Mouse (Mus musculus) CH12.LX (cell line): ENCODE results near the gene Cnot4. TPM values are rescaled to one million over a fixed set of nuclear protein-coding genes. Genes with fewer than 3 reads are reported as not detected.

ENCODE experiments used
- DNase-seq: peaks from one replicate; pipeline ENCODE4 v3.0.0-alpha.2; 2013; ENCODE audit errors: extremely low read depth
- H3K27ac ChIP-seq: 2 replicates; pipeline ENCODE4 v1.5.1; 2012; ENCODE audit warnings: low read depth, mild to moderate bottlenecking, control low read depth, moderate library complexity; ENCODE audit not compliant: insufficient read depth
- H3K27me3 ChIP-seq: replicated peaks from 2 replicates; pipeline ENCODE3; 2012; ENCODE audit warnings: inconsistent platforms
- H3K36me3 ChIP-seq, 2 experiments: replicated peaks in 1 of 2; 2 replicates each; pipeline versions ENCODE3 to v1.6.1; 2012; ENCODE audit warnings: inconsistent platforms in 1 of 2, low read length in 1 of 2, mild to moderate bottlenecking in 1 of 2, mixed read lengths in 1 of 2, moderate library complexity in 1 of 2; ENCODE audit not compliant: control insufficient read depth in 1 of 2, insufficient read depth in 1 of 2
- H3K4me1 ChIP-seq, 2 experiments: 2 replicates each; pipeline ENCODE4 v1.6.1; 2012; ENCODE audit warnings: inconsistent platforms in 1 of 2, moderate library complexity in 1 of 2; ENCODE audit not compliant: insufficient read depth in 2 of 2, control insufficient read depth in 1 of 2
- H3K4me2 ChIP-seq: 2 replicates; pipeline ENCODE4 v1.6.1; 2012; ENCODE audit warnings: low read depth, mild to moderate bottlenecking, control low read depth; ENCODE audit not compliant: poor library complexity, insufficient read depth, severe bottlenecking
- H3K4me3 ChIP-seq, 3 experiments: fragments of 150-350 bp in 1 of 3; sonication (generic) in 1 of 3; replicated peaks in 1 of 3; 2 replicates each; pipeline versions ENCODE3 to v1.5.1; 2011 to 2012; ENCODE audit warnings: low read depth in 2 of 3, low read length in 2 of 3, mild to moderate bottlenecking in 2 of 3, moderate library complexity in 2 of 3, control low read depth in 1 of 3, improper control_type of control experiment in 1 of 3, inconsistent platforms in 1 of 3, mixed read lengths in 1 of 3; ENCODE audit not compliant: poor library complexity in 1 of 3
- H3K79me2 ChIP-seq: replicated peaks from 2 replicates; pipeline ENCODE4 v1.6.1; 2012; ENCODE audit warnings: mild to moderate bottlenecking, moderate library complexity; ENCODE audit not compliant: control insufficient read depth, poor library complexity, insufficient read depth, severe bottlenecking; ENCODE audit errors: extremely low read depth
- H3K9ac ChIP-seq: 2 replicates; pipeline ENCODE4 v1.6.1; 2012; ENCODE audit warnings: low read depth, mild to moderate bottlenecking, control low read depth, moderate library complexity; ENCODE audit not compliant: insufficient read depth
- H3K9me3 ChIP-seq: replicated peaks from 2 replicates; pipeline ENCODE3; 2012; ENCODE audit warnings: low read length, inconsistent platforms, mixed read lengths
- BHLHE40 ChIP-seq: IDR thresholded peaks from 2 replicates; pipeline ENCODE4 v1.6.1; 2011; ENCODE audit warnings: mild to moderate bottlenecking, low read depth, low read length, improper control_type of control experiment
- CHD1 ChIP-seq: IDR thresholded peaks from 2 replicates; pipeline ENCODE4 v1.6.1; 2012; ENCODE audit warnings: low read depth, low read length, improper control_type of control experiment, inconsistent platforms
- CHD2 ChIP-seq: IDR thresholded peaks from 2 replicates; pipeline ENCODE4 v1.6.1; 2011; ENCODE audit warnings: low read length, improper control_type of control experiment
- CTCF ChIP-seq, 2 experiments: IDR thresholded peaks in 1 of 2; conservative IDR thresholded peaks in 1 of 2; 2 replicates each; pipeline ENCODE4 v1.5.1; 2011 to 2012; ENCODE audit warnings: low read depth in 2 of 2, low read length in 2 of 2, improper control_type of control experiment in 1 of 2, inconsistent platforms in 1 of 2, mild to moderate bottlenecking in 1 of 2, moderate library complexity in 1 of 2
- E2F4 ChIP-seq: IDR thresholded peaks from 2 replicates; pipeline ENCODE4 v1.6.1; 2011; ENCODE audit warnings: low read depth, low read length, improper control_type of control experiment; ENCODE audit not compliant: insufficient replicate concordance
- ELF1 ChIP-seq: IDR thresholded peaks from 2 replicates; pipeline ENCODE4 v1.6.1; 2014; ENCODE audit warnings: low read depth, mild to moderate bottlenecking, inconsistent platforms, low read length, improper control_type of control experiment
- EP300 ChIP-seq: IDR thresholded peaks from 2 replicates; pipeline ENCODE4 v1.6.1; 2011; ENCODE audit warnings: low read length, improper control_type of control experiment
- ETS1 ChIP-seq: conservative IDR thresholded peaks from 2 replicates; pipeline ENCODE4 v1.6.1; 2012; ENCODE audit warnings: low read depth, mild to moderate bottlenecking, inconsistent platforms, low read length, improper control_type of control experiment, moderate library complexity
- GABPA ChIP-seq: IDR thresholded peaks from 2 replicates; pipeline ENCODE4 v1.6.1; 2012; ENCODE audit warnings: low read depth, low read length, improper control_type of control experiment, inconsistent platforms; ENCODE audit not compliant: insufficient replicate concordance
- HCFC1 ChIP-seq: IDR thresholded peaks from 2 replicates; pipeline ENCODE4 v1.6.1; 2012; ENCODE audit warnings: low read depth, mild to moderate bottlenecking, inconsistent platforms, low read length, improper control_type of control experiment
- IRF4 ChIP-seq: IDR thresholded peaks from 2 replicates; pipeline ENCODE4 v1.6.1; 2014; ENCODE audit warnings: low read depth, mild to moderate bottlenecking, inconsistent platforms, low read length, improper control_type of control experiment
- JUN ChIP-seq: IDR thresholded peaks from 2 replicates; pipeline ENCODE4 v1.6.1; 2011; ENCODE audit warnings: low read depth, mild to moderate bottlenecking, low read length, improper control_type of control experiment, moderate library complexity; ENCODE audit not compliant: insufficient read depth
- JUND ChIP-seq: conservative IDR thresholded peaks from 2 replicates; pipeline ENCODE4 v1.6.1; 2011; ENCODE audit warnings: low read depth, low read length, improper control_type of control experiment
- KAT2A ChIP-seq: IDR thresholded peaks from 2 replicates; pipeline ENCODE4 v1.6.1; 2012; ENCODE audit warnings: low read length, improper control_type of control experiment, inconsistent platforms; ENCODE audit not compliant: insufficient replicate concordance
- MAFK ChIP-seq: IDR thresholded peaks from 2 replicates; pipeline ENCODE4 v1.6.1; 2011; ENCODE audit warnings: low read length, improper control_type of control experiment; ENCODE audit not compliant: insufficient replicate concordance
- MAX ChIP-seq: IDR thresholded peaks from 2 replicates; pipeline ENCODE4 v1.6.1; 2011; ENCODE audit warnings: low read length, improper control_type of control experiment
- MAZ ChIP-seq: IDR thresholded peaks from 2 replicates; pipeline ENCODE4 v1.6.1; 2012; ENCODE audit warnings: low read depth, mild to moderate bottlenecking, inconsistent platforms, low read length, improper control_type of control experiment, moderate library complexity
- MEF2A ChIP-seq: IDR thresholded peaks from 2 replicates; pipeline ENCODE4 v1.6.1; 2014; ENCODE audit warnings: low read depth, mild to moderate bottlenecking, inconsistent platforms, low read length, improper control_type of control experiment, borderline replicate concordance
- MXI1 ChIP-seq: IDR thresholded peaks from 2 replicates; pipeline ENCODE4 v1.6.1; 2011; ENCODE audit warnings: mild to moderate bottlenecking, low read depth, low read length, improper control_type of control experiment
- MYC ChIP-seq: IDR thresholded peaks from 2 replicates; pipeline ENCODE4 v1.6.1; 2011; ENCODE audit warnings: low read depth, mild to moderate bottlenecking, improper control_type of control experiment, low read length
- NELFE ChIP-seq: IDR thresholded peaks from 2 replicates; pipeline ENCODE4 v1.6.1; 2011; ENCODE audit warnings: low read depth, low read length, improper control_type of control experiment
- NRF1 ChIP-seq: IDR thresholded peaks from 2 replicates; pipeline ENCODE4 v1.6.1; 2014; ENCODE audit warnings: low read depth, mild to moderate bottlenecking, inconsistent platforms, low read length, improper control_type of control experiment, moderate library complexity
- PAX5 ChIP-seq: IDR thresholded peaks from 2 replicates; pipeline ENCODE4 v1.6.1; 2012; ENCODE audit warnings: low read length, inconsistent platforms, mixed read lengths
- POLR2A ChIP-seq: IDR thresholded peaks from 2 replicates; pipeline ENCODE4 v1.6.1; 2011; ENCODE audit warnings: low read depth, mild to moderate bottlenecking, improper control_type of control experiment, low read length
- POLR2AphosphoS2 ChIP-seq: IDR thresholded peaks from 2 replicates; pipeline ENCODE4 v1.6.1; 2011; ENCODE audit warnings: low read depth, low read length, improper control_type of control experiment
- RAD21 ChIP-seq: IDR thresholded peaks from 2 replicates; pipeline ENCODE4 v1.6.1; 2011; ENCODE audit warnings: low read depth, mild to moderate bottlenecking, low read length, improper control_type of control experiment, moderate library complexity
- RCOR1 ChIP-seq: conservative IDR thresholded peaks from 2 replicates; pipeline ENCODE4 v1.6.1; 2012; ENCODE audit warnings: low read depth, mild to moderate bottlenecking, inconsistent platforms, low read length, improper control_type of control experiment
- SIN3A ChIP-seq: IDR thresholded peaks from 2 replicates; pipeline ENCODE4 v1.6.1; 2012; ENCODE audit warnings: low read length, improper control_type of control experiment, inconsistent platforms
- SMC3 ChIP-seq: IDR thresholded peaks from 2 replicates; pipeline ENCODE4 v1.6.1; 2011; ENCODE audit warnings: low read depth, low read length, improper control_type of control experiment
- TBP ChIP-seq: conservative IDR thresholded peaks from 2 replicates; pipeline ENCODE4 v1.6.1; 2011; ENCODE audit warnings: low read depth, low read length, improper control_type of control experiment
- TCF12 ChIP-seq: IDR thresholded peaks from 2 replicates; pipeline ENCODE4 v1.6.1; 2014; ENCODE audit warnings: low read depth, mild to moderate bottlenecking, inconsistent platforms, low read length, improper control_type of control experiment
- UBTF ChIP-seq: IDR thresholded peaks from 2 replicates; pipeline ENCODE4 v1.6.1; 2012; ENCODE audit warnings: low read depth, mild to moderate bottlenecking, inconsistent platforms, low read length, improper control_type of control experiment, moderate library complexity
- USF1 ChIP-seq: IDR thresholded peaks from 2 replicates; pipeline ENCODE4 v1.6.1; 2014; ENCODE audit warnings: low read depth, mild to moderate bottlenecking, inconsistent platforms, low read length, improper control_type of control experiment
- USF2 ChIP-seq: conservative IDR thresholded peaks from 2 replicates; pipeline ENCODE4 v1.6.1; 2011; ENCODE audit warnings: low read depth, low read length, improper control_type of control experiment
- ZC3H11A ChIP-seq: IDR thresholded peaks from 2 replicates; pipeline ENCODE4 v1.6.1; 2012; ENCODE audit warnings: low read depth, mild to moderate bottlenecking, inconsistent platforms, low read length, improper control_type of control experiment
- ZKSCAN1 ChIP-seq: IDR thresholded peaks from 2 replicates; pipeline ENCODE4 v1.6.1; 2012; ENCODE audit warnings: low read depth, inconsistent platforms, low read length, improper control_type of control experiment, borderline replicate concordance
- ZMIZ1 ChIP-seq: IDR thresholded peaks from 2 replicates; pipeline ENCODE4 v1.6.1; 2012; ENCODE audit warnings: low read depth, mild to moderate bottlenecking, inconsistent platforms, low read length, improper control_type of control experiment
- ZNF384 ChIP-seq: IDR thresholded peaks from 2 replicates; pipeline ENCODE4 v1.6.1; 2012; ENCODE audit warnings: low read depth, low read length, improper control_type of control experiment, inconsistent platforms
- dilution Hi-C: fragments of 300-500 bp; cut with MboI; formaldehyde crosslinking; loops from 2 replicates; pipeline ENCODE4 v1.14.3; 2020; ENCODE audit warnings: low sequenced_read_pairs; ENCODE audit not compliant: extremely low pct_unique_long_range_greater_than_20kb, extremely low pct_ligation_motif_present
- in situ Hi-C: fragments of 300-500 bp; cut with MboI; formaldehyde crosslinking; loops from 3 replicates; pipeline ENCODE4 v1.14.3; 2019; ENCODE audit warnings: low sequenced_read_pairs, low pct_ligation_motif_present, low pct_unique_long_range_greater_than_20kb, mixed read lengths
- polyA plus RNA-seq: library from polyadenylated mRNA; unstranded; fragments of >175 nt; gene quantifications from 2 replicates; pipeline ENCODE4 v1.2.1, GENCODE M21; 2012; ENCODE audit warnings: low read depth; ENCODE audit not compliant: insufficient read length
- total RNA-seq, 2 experiments: library from RNA; depleted of rRNA; stranded (reverse); fragments of 300-350 nt in 1 of 2; fragments of >200 nt in 1 of 2; gene quantifications; 2 replicates each; pipeline ENCODE4 v1.2.3; 2012 to 2014

The Cnot4 gene
- total and polyA plus RNA-seq, 3 experiments, result 6.0 to 25.1 (median 8.7) TPM

- Histone ChIP-seq H3K27me3 (no peaks in the 10 kb centered on the region), H3K4me3 (peak within 1 kb of the TSS; percentile 71 to 95 (median 89)), H3K27ac (peak within 1 kb of the TSS; percentile 91), H3K9me3 (no peaks in the 10 kb centered on the region), H3K9ac (peak within 1 kb of the TSS; percentile 90), H3K4me1 (peaks cover 5 to 38% of the 10 kb centered on the region in 2 experiments), H3K79me2 (peaks cover 41% of the 10 kb centered on the region), H3K4me2 (peak within 1 kb of the TSS; percentile 25), H3K36me3 (peaks cover 0 to 12% of the 10 kb centered on the region in 2 experiments)
- TF ChIP-seq ZNF384 (peak; percentile 82), POLR2A (peak; percentile 77), ZC3H11A (no peak), EP300 (no peak), TBP (peak; percentile 98), USF2 (no peak), JUND (0 out of 2 replicates have a peak, but pooled peaks have one; percentile 9), UBTF (0 out of 2 replicates have a peak, but pooled peaks have one; percentile 47), ETS1 (no peak), ZMIZ1 (no peak), GABPA (peak; percentile 64; the same call in 1 of the 2 replicates), JUN (no peak), E2F4 (no peak), NELFE (no peak), CHD1 (no peak), SMC3 (no peak), MEF2A (no peak), HCFC1 (peak; percentile 93), RCOR1 (no peak), CHD2 (no peak), MAX (peak; percentile 99), ELF1 (peak; percentile 48), POLR2AphosphoS2 (no peak), MAZ (0 out of 2 replicates have a peak, but pooled peaks have one; percentile 17), MXI1 (no peak; the same call in 1 of the 2 replicates), IRF4 (no peak), KAT2A (peak; percentile 91; the same call in 1 of the 2 replicates), PAX5 (no peak), TCF12 (0 out of 2 replicates have a peak, but pooled peaks have one; percentile 70), ZKSCAN1 (no peak), MYC (no peak), SIN3A (peak; percentile 68), CTCF (conservative IDR thresholded peaks at IDR 0.05 in 1 of 2, IDR thresholded peaks at IDR 0.05 in 1 of 2; ENCODE audit: low read depth in 2 of 2, low read length in 2 of 2) (peak in 1 of 2 experiments; percentile 17; a peak in 2 of 4 replicates), BHLHE40 (no peak; the same call in 1 of the 2 replicates), NRF1 (peak; percentile 45), USF1 (no peak), MAFK (no peak), RAD21 (no peak)
- in situ Hi-C loops, result no loop called here
- DNase-seq, result peak; percentile 90
- dilution Hi-C loops, result no loop called here
Observed at GRCm38 (mm10) chr6:35176979-35177649, 43.6 kb upstream of the Cnot4 start, which contains the start of gene Nup205. Gene Nup205 (plus strand): TSS chr6:35177421.
